8 mouse cellular contexts compared by ENCODE assay signal in genomic region chr12:84174871-84175270, GRCm38 (mm10). TPM values are rescaled to one million over a fixed set of nuclear protein-coding genes. Genes with fewer than 3 reads are reported as not detected.
DNase-seq lines count a peak whose midpoint lies in the region; ATAC-seq lines count a peak whose summit lies in the region.

No protein-coding gene starts in this region.

- H3K36me3 ChIP-seq in embryonic facial prominence, embryonic 12.5 days: peaks cover 34% of the 10 kb centered on the region

- no peaks in the 10 kb centered on the region for H3K9me3 ChIP-seq in embryonic facial prominence, embryonic 12.5 days

- no peak overlapping the region for H3K9ac ChIP-seq in embryonic facial prominence, embryonic 12.5 days

- peak overlapping the region; percentile 90 for H3K27ac ChIP-seq in embryonic facial prominence, embryonic 12.5 days

- intact Hi-C loops in heart, postnatal 10 days (cut with DNase I): loop anchor here (1.0 kb wide), 1 partner anchor 43 kb away; the partner anchor contains the start of gene Elmsan1

- no peak for ATAC-seq in embryonic facial prominence, embryonic 12.5 days (ENCODE audit: insufficient number of reproducible peaks, insufficient read depth, low FRiP score, low TSS enrichment)
- ATAC-seq in megakaryocyte progenitor cell, adult 5-6 weeks (replicated peaks; ENCODE audit: poor library complexity): peak; percentile 8; the same call in 1 of the 2 replicates
- no peak for ATAC-seq in inflammation-experienced regulatory T-cells, adult 6 months

- 70% methylated on average over 6 of the region's 6 CpGs for WGBS in embryonic facial prominence, embryonic 12.5 days
- WGBS in large intestine, adult 2 months: 15% methylated on average over 6 of the region's 6 CpGs

- no peaks in the 10 kb centered on the region for H3K27me3 ChIP-seq in embryonic facial prominence, embryonic 12.5 days

- DNase-seq in cerebellum, adult 9-11 months: peak; percentile 53
- DNase-seq in cerebellum, postnatal 36 days: no peak
- DNase-seq in heart, postnatal 10 days: peak; percentile 70 to 71
- peak; percentile 97 for DNase-seq in large intestine, adult 2 months (ENCODE audit: low read depth, low spot score)
- no peak for DNase-seq in right cerebral cortex, postnatal 10 days (ENCODE audit: low spot score in 2 of 2)

- peak overlapping the region; percentile 9; the same call in 1 of the 2 replicates for H3K4me2 ChIP-seq in embryonic facial prominence, embryonic 12.5 days (replicated peaks)

- H3K4me3 ChIP-seq in embryonic facial prominence, embryonic 12.5 days: no peak overlapping the region

- peaks cover 44% of the 10 kb centered on the region for H3K4me1 ChIP-seq in embryonic facial prominence, embryonic 12.5 days

RNA-seq across cellular contexts. Expression of gene Pnma1, which starts 26.6 kb away (rescaled TPM):
- polyA plus RNA-seq in embryonic facial prominence, embryonic 12.5 days (2016; fragmentation: Nextera tagmentation; extraction: Ambion mirVana): 1.4 and 1.5 TPM in 2 replicates
- under 1 TPM; 0.35 to 0.43 TPM for total RNA-seq in heart, postnatal 10 days (2021)
- 0.16 and 0.22 TPM in 2 replicates for polyA plus RNA-seq in large intestine, adult 2 months (2012; rRNA removed)
- total RNA-seq in megakaryocyte progenitor cell, adult 5-6 weeks (2015): 0.15 TPM in 2 replicates
- total RNA-seq in megakaryocyte progenitor cell, adult 5-6 weeks (2017): 0.24 and 0.62 TPM in 2 replicates
- polyA plus RNA-seq in inflammation-experienced regulatory T-cells, adult 6 months (2017; shearing (Covaris generic)): under 1 TPM in 2 of 3 experiments, not detected in 1; 0.40 to 0.44 TPM

RNA-seq across cellular contexts. Expression of gene Elmsan1, which starts 43.8 kb away (rescaled TPM):
- polyA plus RNA-seq in embryonic facial prominence, embryonic 12.5 days (2016; fragmentation: Nextera tagmentation; extraction: Ambion mirVana): 7.9 and 9.0 TPM in 2 replicates
- total RNA-seq in heart, postnatal 10 days (2021): 10 to 100 TPM; 19.5 to 20.3 TPM
- polyA plus RNA-seq in large intestine, adult 2 months (2012; rRNA removed): 9.1 and 15.3 TPM in 2 replicates
- 13.7 and 14.1 TPM in 2 replicates for total RNA-seq in megakaryocyte progenitor cell, adult 5-6 weeks (2015)
- 11.5 and 15.2 TPM in 2 replicates for total RNA-seq in megakaryocyte progenitor cell, adult 5-6 weeks (2017)
- polyA plus RNA-seq in inflammation-experienced regulatory T-cells, adult 6 months (2017; shearing (Covaris generic)): 1 to 10 TPM; 3.9 to 9.5 (median 7.2) TPM

Comparison
In these comparisons a context has a peak if more than half of its experiments do, and no peak if none do; other contexts are left out.
1. DNase-seq: peak in cerebellum, adult 9-11 months (single experiment), heart, postnatal 10 days (2 of 2) and large intestine, adult 2 months (single experiment); none in cerebellum, postnatal 36 days (0 of 2) and right cerebral cortex, postnatal 10 days (0 of 2).